Mouse (Mus musculus) lung, postnatal 0 days (tissue): Measurements from ENCODE around the gene Atg10.

Source experiments
- CTCF ChIP-seq: IDR thresholded peaks from 2 replicates; pipeline ENCODE4 v1.5.1; 2016; ENCODE audit warnings: antibody characterized with exemption, mild to moderate bottlenecking
- EP300 ChIP-seq: IDR thresholded peaks from 2 replicates; pipeline ENCODE4 v1.6.1; 2016; ENCODE audit warnings: antibody characterized with exemption, mild to moderate bottlenecking, control low read depth

DNA sequence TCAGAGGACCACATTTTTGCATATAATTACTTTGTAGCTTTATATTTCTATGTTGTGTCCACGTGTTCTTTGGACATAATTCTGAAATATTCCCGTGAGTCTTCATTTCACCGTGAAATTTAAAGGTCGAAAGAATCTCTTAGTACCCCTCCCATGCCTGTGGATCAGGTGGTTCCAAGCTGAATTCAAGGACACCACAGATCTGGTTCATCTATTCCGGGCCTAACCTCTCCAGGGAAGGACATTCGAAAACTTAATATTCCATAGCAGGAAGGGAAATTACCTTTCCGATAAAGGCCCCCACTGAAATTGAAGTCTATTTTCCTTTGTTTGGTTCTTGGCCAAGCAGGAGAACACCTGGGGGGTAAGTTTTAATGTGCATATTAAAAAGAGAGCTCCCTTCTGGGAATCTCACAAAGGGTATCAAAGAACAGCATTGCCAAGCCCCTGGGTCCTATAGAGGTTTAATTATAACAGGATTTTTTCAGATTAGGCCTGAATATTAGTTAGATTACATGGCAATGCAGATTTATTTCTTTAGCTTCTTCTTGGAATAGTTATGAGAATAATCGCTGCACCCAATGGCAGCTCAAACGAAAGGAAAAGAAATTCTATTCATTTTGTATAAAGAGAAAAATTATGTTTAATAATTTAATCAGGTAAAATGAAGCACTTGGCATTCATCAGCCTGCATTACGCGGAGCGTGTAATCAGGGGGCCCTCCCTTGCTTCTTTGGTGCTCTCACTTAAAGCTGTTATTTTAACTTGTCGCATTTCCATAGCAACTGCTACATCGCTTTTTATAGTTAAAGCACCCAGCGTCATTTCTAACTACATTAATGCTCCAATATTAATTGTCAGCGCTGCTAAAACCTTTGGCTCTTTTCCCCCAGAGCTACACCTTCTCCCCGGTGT is 310.8 kb downstream of the Atg10 start:
- no peak for TF ChIP-seq CTCF
- no peak for TF ChIP-seq EP300
